Comparison of ENCODE assay signal across 15 mouse cellular contexts in the genomic region with DNA sequence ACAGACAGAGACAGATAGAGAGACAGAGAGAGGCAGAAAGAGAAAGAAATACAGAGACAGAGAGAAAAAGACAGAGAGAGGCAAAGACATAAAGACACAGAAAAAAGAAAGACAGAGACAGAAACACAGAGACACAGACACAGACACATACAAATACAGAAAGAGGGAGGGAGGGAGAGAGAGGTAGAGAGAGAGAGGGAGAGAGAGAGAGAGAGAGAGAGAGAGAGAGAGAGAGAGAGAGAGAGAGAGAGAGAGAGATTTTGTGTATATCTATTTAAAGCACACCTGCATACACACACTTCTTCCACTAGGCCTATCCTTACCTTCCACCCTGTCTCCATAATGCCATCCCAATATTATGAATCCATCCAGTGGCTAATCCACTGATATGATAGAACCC.
"Had no signal": no experiment of that assay in that cellular context is flagged by ENCODE, and none has a peak within 500 bp of the region (broad histone marks: within the 10 kb centered on the region; RNA-seq: fewer than 3 reads in every experiment).

No protein-coding gene starts in this region.

- DNase-seq: retina, postnatal 1 day; right cerebral cortex, adult 18-20 months; right cerebral cortex, postnatal 14 days; right cerebral cortex, postnatal 25 days; right cerebral cortex, postnatal 4 days; spleen, adult 18-20 months; thymus, adult 2 months; thymus, postnatal 14 days; thymus, postnatal 25 days; thymus, postnatal 36 days; thymus, postnatal 4 days had no signal

- H3K27me3 ChIP-seq: neural tube, embryonic 12.5 days; neural tube, embryonic 13.5 days; neural tube, embryonic 15.5 days; stomach, embryonic 15.5 days had no signal
